Mouse (Mus musculus) hindbrain, embryonic 16.5 days (tissue): ENCODE data around the gene Rnaseh2b. TPM values are rescaled to one million over a fixed set of nuclear protein-coding genes. Genes with fewer than 3 reads are reported as not detected.
A peak's percentile ranks its signal among the peaks of the same experiment; 100 is the strongest.

Experiments
- ATAC-seq: fragments of 200-750 bp; cut with Nextera tagmentation; 2 replicates; pipeline ENCODE4 v1.8.0; 2017; ENCODE audit warnings: moderate TSS enrichment, moderate library complexity
- H3K27ac ChIP-seq: fragments of 300-500 bp; sonication (generic); 2 replicates; pipeline ENCODE4 v1.5.1; 2014; ENCODE audit warnings: low read depth, mild to moderate bottlenecking, control low read depth, low read length, moderate library complexity
- H3K27me3 ChIP-seq: fragments of 300-500 bp; sonication (generic); replicated peaks from 2 replicates; pipeline ENCODE4 v1.6.1; 2014; ENCODE audit warnings: low read length; ENCODE audit not compliant: control insufficient read depth, insufficient read depth
- H3K36me3 ChIP-seq: fragments of 300-500 bp; sonication (generic); 2 replicates; pipeline ENCODE4 v1.6.1; 2014; ENCODE audit warnings: mild to moderate bottlenecking, low read length, moderate library complexity, mixed read lengths; ENCODE audit not compliant: control insufficient read depth, insufficient read depth
- H3K4me1 ChIP-seq: fragments of 300-500 bp; sonication (generic); 2 replicates; pipeline ENCODE4 v1.6.1; 2014; ENCODE audit warnings: low read depth, low read length; ENCODE audit not compliant: control insufficient read depth, insufficient read depth
- H3K4me2 ChIP-seq: fragments of 300-500 bp; sonication (generic); 2 replicates; pipeline ENCODE4 v1.6.1; 2014; ENCODE audit warnings: mild to moderate bottlenecking, low read length, control low read depth, moderate library complexity
- H3K4me3 ChIP-seq: fragments of 300-500 bp; sonication (generic); 2 replicates; pipeline ENCODE4 v1.5.1; 2014; ENCODE audit warnings: mild to moderate bottlenecking, low read length, control low read depth, moderate library complexity
- H3K9ac ChIP-seq: fragments of 300-500 bp; sonication (generic); 2 replicates; pipeline ENCODE4 v1.6.1; 2014; ENCODE audit warnings: low read depth, mild to moderate bottlenecking, control low read depth, low read length, moderate library complexity
- H3K9me3 ChIP-seq: fragments of 300-500 bp; sonication (generic); 2 replicates; pipeline ENCODE4 v1.6.1; 2014; ENCODE audit warnings: mild to moderate bottlenecking, low read length, moderate library complexity; ENCODE audit not compliant: control insufficient read depth
- WGBS: fragments of 180-500 bp; shearing (Covaris S2); extraction: QIAGEN DNeasy Blood & Tissue Kit; methylation state at CpG from one replicate; pipeline ENCODE4 v1.1.7; 2014; 5-methylcytosine and 5-hydroxymethylcytosine counted together
- polyA plus RNA-seq: library from polyadenylated mRNA; unstranded; fragments of >200 nt; fragmentation: Nextera tagmentation; extraction: Ambion mirVana; gene quantifications from 2 replicates; pipeline ENCODE4 v1.2.1, GENCODE M21; 2015

Gene Rnaseh2b
- polyA plus RNA-seq, 1 experiment from 2014 or later: 28.9 TPM

GRCm38 (mm10) chr14:62298808-62299207 lies 6.4 kb downstream of the Rnaseh2b start:
- ATAC-seq: no peak
- no peaks in the 10 kb centered on the region for H3K27me3 ChIP-seq
- no peak overlapping the region for H3K27ac ChIP-seq
- H3K4me3 ChIP-seq: no peak overlapping the region
- no peak overlapping the region for H3K9ac ChIP-seq
- no peaks in the 10 kb centered on the region for H3K9me3 ChIP-seq
- 91% methylated on average over 1 of the region's 1 CpGs for WGBS
- H3K4me2 ChIP-seq: no peak overlapping the region
- no peaks in the 10 kb centered on the region for H3K36me3 ChIP-seq
- no peaks in the 10 kb centered on the region for H3K4me1 ChIP-seq

- no peak overlapping the region for H3K9ac ChIP-seq
- no peak overlapping the region for H3K4me3 ChIP-seq
- no peak for ATAC-seq
- WGBS: 71% methylated on average over 3 of the region's 3 CpGs
- no peak overlapping the region for H3K4me2 ChIP-seq
- no peak overlapping the region for H3K27ac ChIP-seq
- no peaks in the 10 kb centered on the region for H3K4me1 ChIP-seq
- no peaks in the 10 kb centered on the region for H3K27me3 ChIP-seq
- H3K36me3 ChIP-seq: no peaks in the 10 kb centered on the region
- no peaks in the 10 kb centered on the region for H3K9me3 ChIP-seq
Measured at GRCm38 (mm10) chr14:62300031-62300430, 7.6 kb downstream of the Rnaseh2b start.

DNA sequence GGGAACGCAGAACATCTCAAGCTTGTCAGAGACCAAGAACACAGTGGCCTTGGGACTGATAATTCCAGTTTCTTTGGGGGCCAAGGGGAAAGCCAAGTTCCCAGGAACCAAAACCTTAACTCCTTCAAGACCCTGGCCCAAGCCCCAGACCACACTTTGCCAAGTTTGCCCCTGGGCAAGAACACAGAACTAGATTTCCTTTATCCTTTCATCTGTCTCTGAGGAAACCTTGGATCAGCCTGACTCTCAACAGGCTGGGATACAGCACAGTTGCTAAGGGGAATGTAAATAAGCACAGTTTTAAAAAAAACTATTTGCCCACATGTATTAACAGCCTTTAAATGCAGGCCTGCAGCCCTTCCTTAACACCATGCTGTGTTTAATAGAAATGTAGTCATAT lies 15.2 kb downstream of the Rnaseh2b start:
- Histone ChIP-seq H3K4me3 (no peak overlapping the region), H3K4me1 (no peaks in the 10 kb centered on the region), H3K9me3 (no peaks in the 10 kb centered on the region), H3K9ac (no peak overlapping the region), H3K27me3 (no peaks in the 10 kb centered on the region), H3K27ac (no peak overlapping the region), H3K4me2 (no peak overlapping the region), H3K36me3 (no peaks in the 10 kb centered on the region)
- ATAC-seq: peak; percentile 68
- WGBS: 77% methylated on average over 1 of the region's 1 CpGs

DNA sequence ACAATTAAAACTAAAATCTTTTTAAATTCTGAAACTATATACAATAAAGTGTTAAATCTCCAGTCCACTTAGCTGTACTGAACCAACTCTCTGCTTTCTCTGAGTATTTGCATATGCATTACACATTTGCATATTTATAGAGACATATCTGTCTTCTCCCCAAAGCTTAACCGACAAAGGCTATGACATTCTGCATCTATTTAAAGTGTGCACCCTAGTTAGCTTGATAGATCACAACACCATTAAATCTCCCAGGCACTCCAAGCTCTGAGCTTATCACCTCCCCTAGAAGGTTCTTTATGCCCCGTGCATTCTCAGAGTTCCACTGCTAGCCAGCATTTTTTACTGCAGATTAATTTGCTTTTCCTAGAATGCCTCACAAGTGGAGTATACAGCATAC lies 16.6 kb downstream of the Rnaseh2b start:
- WGBS: 31% methylated on average over 2 of the region's 2 CpGs
- H3K36me3 ChIP-seq: no peaks in the 10 kb centered on the region
- no peak for ATAC-seq

GRCm38 (mm10) chr14:62311672-62312071 lies 19.3 kb downstream of the Rnaseh2b start:
- no peaks in the 10 kb centered on the region for H3K4me1 ChIP-seq
- H3K36me3 ChIP-seq: no peaks in the 10 kb centered on the region
- no peak overlapping the region for H3K27ac ChIP-seq
- H3K4me2 ChIP-seq: no peak overlapping the region
- ATAC-seq: no peak
- 96% methylated on average over 1 of the region's 1 CpGs for WGBS
- no peak overlapping the region for H3K9ac ChIP-seq
- no peaks in the 10 kb centered on the region for H3K9me3 ChIP-seq
- H3K4me3 ChIP-seq: no peak overlapping the region
- H3K27me3 ChIP-seq: no peaks in the 10 kb centered on the region

More for the DNA sequence above, 16.6 kb downstream of the Rnaseh2b start:
- Histone ChIP-seq H3K9ac (no peak overlapping the region), H3K4me2 (no peak overlapping the region), H3K9me3 (no peaks in the 10 kb centered on the region), H3K27ac (no peak overlapping the region), H3K4me1 (no peaks in the 10 kb centered on the region), H3K27me3 (no peaks in the 10 kb centered on the region), H3K4me3 (no peak overlapping the region)

DNA sequence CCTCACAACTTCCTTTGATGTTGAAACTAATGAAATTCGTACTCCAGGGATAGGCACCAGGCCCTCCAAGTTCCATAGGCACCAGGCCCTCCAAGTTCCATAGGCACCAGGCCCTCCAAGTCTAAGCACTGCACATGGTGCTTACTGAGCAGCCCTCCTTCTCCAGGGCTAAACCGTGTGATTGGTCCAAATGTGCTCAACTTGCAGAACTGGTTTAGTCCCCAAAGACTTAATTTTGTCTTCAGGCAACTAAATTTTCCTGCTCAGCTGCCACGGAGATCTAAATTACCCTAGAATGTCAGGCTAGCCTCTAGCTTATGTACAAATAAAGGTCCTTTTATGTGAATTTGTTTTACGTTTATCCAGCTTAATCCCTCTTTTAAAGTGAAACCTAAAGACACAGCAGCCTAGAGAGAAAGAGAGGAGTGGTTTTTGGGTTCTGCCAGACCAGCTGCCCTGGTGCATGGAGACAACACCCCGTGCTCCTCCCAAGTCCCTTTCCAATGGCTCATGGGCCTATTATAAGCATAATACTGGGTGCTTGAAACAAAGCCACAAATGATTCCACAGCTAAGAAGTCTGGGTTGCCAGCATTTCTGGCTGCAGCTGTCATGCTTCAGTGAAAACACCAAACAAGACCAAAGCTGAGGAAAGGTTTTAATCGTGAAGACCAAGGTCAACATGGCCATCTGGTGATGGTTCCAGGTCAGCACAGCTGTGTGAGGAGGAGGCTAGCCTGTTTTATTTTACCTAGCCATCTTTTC lies 30.4 kb downstream of the Rnaseh2b start:
- H3K27me3 ChIP-seq: no peaks in the 10 kb centered on the region
- WGBS: 53% methylated on average over 6 of the region's 6 CpGs
- H3K4me1 ChIP-seq: no peaks in the 10 kb centered on the region
- no peaks in the 10 kb centered on the region for H3K9me3 ChIP-seq
- no peaks in the 10 kb centered on the region for H3K36me3 ChIP-seq
- H3K27ac ChIP-seq: no peak overlapping the region
- no peak overlapping the region for H3K4me3 ChIP-seq
- no peak overlapping the region for H3K9ac ChIP-seq
- no peak for ATAC-seq
- H3K4me2 ChIP-seq: no peak overlapping the region

DNA sequence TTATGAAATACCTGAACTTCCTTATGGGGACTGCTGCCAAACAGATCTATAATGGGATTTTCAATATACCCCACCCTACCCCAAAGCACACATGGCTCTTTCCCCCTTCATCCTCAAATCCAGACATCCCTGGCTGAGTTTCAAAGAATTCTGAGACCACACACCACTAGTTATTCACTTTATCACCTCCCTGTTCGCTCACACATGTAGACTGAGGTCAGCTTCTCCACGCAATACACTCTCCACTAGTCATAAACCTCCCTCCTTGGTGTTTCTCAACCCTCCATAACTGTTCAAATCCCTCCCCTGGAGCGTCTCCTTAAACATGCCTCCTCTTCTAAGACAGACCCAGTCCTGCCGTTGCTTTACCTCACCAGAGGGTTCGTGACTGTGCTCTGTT lies 31.1 kb downstream of the Rnaseh2b start:
- Histone ChIP-seq H3K9me3 (no peaks in the 10 kb centered on the region), H3K27me3 (no peaks in the 10 kb centered on the region), H3K9ac (no peak overlapping the region), H3K36me3 (no peaks in the 10 kb centered on the region), H3K27ac (no peak overlapping the region), H3K4me1 (no peaks in the 10 kb centered on the region), H3K4me2 (no peak overlapping the region), H3K4me3 (no peak overlapping the region)
- no peak for ATAC-seq
- 90% methylated on average over 5 of the region's 5 CpGs for WGBS

DNA sequence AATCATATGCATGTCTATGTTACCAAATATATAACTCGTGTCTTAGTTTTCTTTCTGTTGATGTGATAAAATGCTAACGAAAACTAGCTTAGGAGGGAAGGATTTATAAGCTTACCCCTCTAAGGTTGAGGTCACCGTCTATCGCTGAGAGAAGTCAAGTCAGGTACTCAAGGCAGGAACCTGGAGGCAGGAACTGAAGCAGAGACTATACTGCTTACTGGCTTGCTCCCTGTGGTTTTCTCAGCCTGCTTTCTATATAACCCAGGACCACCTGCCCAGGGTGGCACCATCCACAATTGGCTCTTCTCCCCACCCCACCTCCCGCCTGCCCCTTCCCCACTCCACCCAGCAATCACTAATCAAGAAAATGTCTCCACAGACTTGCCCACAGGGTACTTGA lies 32.6 kb downstream of the Rnaseh2b start:
- H3K9me3 ChIP-seq: no peaks in the 10 kb centered on the region

DNA sequence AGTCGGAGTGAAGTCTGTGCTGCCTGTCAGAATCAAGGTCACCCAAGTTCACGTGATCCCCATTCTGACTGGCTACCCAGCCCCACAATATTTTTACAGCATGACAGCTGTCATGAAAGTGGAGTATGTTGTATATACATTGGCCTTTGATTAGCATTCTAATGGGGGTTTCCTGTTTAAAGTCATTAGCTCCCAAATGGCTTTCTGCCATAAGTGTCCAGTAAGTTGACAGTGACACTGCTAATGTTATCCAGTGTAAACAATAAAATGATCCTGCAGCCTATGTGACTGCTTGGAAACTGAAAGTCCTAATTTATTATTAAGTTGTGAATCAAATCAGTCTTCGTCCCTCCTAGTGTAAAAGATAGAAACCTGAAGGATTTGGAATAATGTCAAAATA lies 33.6 kb downstream of the Rnaseh2b start:
- WGBS: 87% methylated on average over 3 of the region's 3 CpGs
- H3K36me3 ChIP-seq: no peaks in the 10 kb centered on the region
- ATAC-seq: no peak

More for the DNA sequence above, 32.6 kb downstream of the Rnaseh2b start:
- WGBS: 94% methylated on average over 5 of the region's 5 CpGs
- Histone ChIP-seq H3K4me3 (no peak overlapping the region), H3K27me3 (no peaks in the 10 kb centered on the region), H3K4me2 (no peak overlapping the region), H3K27ac (no peak overlapping the region), H3K9ac (no peak overlapping the region), H3K4me1 (no peaks in the 10 kb centered on the region), H3K36me3 (no peaks in the 10 kb centered on the region)
- ATAC-seq: no peak

More for the DNA sequence above, 33.6 kb downstream of the Rnaseh2b start:
- no peak overlapping the region for H3K4me3 ChIP-seq
- H3K27ac ChIP-seq: no peak overlapping the region
- no peaks in the 10 kb centered on the region for H3K27me3 ChIP-seq
- H3K9ac ChIP-seq: no peak overlapping the region
- H3K4me1 ChIP-seq: no peaks in the 10 kb centered on the region
- H3K9me3 ChIP-seq: no peaks in the 10 kb centered on the region
- H3K4me2 ChIP-seq: no peak overlapping the region
